Mouse (Mus musculus) granulocyte monocyte progenitor cell, adult 5-6 weeks (primary cell): Measurements from ENCODE around the gene Tppp2. TPM values are rescaled to one million over a fixed set of nuclear protein-coding genes. Genes with fewer than 3 reads are reported as not detected.

Experiments used
- ATAC-seq: replicated peaks from 2 replicates; pipeline ENCODE4 v1.8.0; 2016; ENCODE audit warnings: mild to moderate bottlenecking, moderate TSS enrichment, inconsistent platforms; ENCODE audit not compliant: poor library complexity, severe bottlenecking
- total RNA-seq, 2 experiments: library from RNA; stranded (forward) in 1 of 2; stranded (reverse) in 1 of 2; fragments of 200-712, 200-1000 nt in 1 of 2; fragments of >200 nt in 1 of 2; fragmentation: Nextera tagmentation in 1 of 2; gene quantifications; 2 replicates each; pipeline ENCODE4 v1.2.3; 2014 to 2017

The Tppp2 gene
- total RNA-seq (2014; fragmentation: Nextera tagmentation): not detected in 2 replicates
- total RNA-seq (2017): not detected in 2 replicates

DNA sequence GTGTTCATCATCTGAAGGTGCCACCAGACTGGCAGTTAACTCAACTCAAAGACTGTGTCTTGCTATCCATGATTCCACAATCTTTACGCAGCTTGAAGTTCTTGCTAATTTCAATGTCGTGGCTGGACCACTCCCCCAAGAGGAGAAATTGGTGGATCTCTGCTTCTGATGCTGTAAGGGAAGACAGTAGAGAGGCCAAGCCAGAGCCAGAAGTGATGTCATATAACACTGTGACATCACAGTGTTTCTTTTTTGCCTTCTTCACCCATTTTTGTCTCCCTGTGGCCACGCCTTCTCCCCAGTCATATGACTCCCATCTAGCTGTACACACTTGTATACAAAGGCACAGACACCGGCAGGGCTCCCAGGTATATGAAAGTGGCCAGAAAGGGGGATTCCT is at the start of gene Tppp2:
Gene Tppp2, plus strand, starts transcription at position 301 of the 400 bp plus-strand sequence.
- ATAC-seq: no peak

DNA sequence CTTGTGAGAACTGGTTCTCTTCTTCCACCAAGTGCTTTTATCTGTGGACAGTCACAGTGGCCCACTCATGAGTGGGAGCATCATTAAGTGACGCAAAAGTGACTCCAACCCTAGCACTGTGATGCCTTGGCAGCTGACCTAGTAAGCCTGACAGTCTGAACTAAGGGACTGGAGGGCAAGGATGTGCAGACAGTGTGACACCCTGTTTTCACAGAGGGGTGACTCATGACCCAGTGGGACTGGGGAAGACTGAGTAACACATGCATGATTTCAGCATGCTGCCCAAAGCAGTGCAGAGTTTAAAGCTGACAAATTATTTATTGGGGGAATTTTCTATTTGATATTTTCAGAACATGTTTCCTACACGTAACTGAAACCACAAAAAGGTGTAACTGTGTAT is 47.5 kb upstream of the Tppp2 start:
- no peak for ATAC-seq

DNA sequence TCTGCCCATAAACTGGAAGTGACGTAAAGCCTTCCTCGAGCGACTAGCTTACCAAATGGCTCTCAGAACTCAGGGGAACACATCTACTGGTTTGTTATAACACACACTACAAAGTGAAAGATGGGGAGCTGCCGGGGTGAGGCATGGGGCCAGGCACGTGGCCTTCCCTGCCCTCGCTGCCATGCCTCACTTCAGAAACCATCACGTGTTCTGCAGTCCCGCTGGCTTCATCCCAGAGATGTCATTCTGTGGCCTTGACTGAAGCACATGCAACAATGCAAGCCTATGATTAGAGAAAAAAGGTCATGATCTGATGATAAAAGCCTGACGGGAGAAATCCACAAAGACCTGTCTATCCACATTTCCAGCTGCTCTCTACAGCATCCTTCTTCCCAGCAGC is 46.5 kb upstream of the Tppp2 start:
- no peak for ATAC-seq

DNA sequence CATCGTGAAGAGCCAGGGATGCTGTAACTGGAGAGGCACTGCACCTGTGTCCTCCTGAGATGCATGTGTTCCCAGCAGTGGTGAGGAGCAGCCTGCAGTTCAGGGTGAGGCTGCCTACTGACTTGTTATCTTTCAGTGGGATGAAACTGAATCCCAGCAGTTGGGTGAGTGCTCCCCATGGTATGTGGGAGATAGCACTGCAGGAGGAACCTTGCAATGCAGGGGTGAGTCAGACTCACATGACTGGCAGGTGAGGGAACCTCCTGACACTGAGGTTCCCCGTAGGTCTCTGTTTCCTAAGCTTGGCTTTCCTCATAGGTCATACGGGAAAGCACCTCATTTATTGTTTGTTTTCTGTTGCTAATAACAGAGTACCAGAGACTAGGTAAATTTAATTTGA is 40.7 kb upstream of the Tppp2 start:
- ATAC-seq: no peak

DNA sequence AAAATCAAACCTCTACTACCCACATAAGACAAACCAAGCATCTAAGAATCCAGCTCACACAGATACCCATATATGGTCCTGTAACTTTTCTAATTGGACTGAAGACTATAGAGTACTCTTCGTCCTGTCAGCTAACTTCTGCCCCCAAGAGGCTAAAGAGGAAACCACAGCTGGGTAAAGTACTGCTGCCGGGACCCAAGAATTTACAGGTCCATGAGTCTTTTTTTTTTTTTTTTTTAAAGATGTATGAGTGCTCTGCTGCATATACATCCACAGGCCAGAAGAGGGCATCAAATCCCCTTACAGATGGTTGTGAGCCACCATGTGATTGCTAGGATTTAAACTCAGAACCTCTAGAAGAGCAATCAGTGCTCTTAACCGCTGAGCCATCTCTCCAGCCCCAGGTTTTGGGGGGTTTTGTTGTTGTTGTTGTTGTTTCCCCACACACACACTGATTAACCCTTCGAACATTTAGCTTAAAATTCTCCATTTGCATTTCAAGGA is 34.6 kb upstream of the Tppp2 start:
- ATAC-seq: peak; percentile 57

DNA sequence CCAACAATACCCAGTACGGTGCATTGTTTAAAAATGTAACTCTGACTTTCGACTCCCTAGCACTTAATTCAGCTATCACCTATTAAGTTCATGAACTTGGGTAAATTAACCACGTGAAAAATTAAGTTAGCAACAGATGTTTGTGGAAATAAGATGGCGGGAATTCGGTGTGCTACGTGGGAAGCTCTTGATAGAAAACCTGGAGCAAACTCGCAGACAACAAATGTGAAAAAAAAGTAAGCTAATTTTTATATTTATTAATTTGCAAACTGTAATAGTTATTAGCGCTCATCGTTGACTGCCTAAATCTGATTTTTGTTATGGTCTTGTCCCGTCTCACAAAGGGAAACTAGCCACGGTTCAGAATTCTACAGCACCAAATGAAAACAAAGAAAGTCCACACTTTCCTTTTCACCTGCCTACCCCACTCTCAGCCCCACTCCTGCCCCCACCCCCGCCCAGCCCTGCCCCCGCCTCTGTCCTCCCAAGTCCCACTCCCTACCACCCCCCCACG is 34.1 kb upstream of the Tppp2 start:
- no peak for ATAC-seq

DNA sequence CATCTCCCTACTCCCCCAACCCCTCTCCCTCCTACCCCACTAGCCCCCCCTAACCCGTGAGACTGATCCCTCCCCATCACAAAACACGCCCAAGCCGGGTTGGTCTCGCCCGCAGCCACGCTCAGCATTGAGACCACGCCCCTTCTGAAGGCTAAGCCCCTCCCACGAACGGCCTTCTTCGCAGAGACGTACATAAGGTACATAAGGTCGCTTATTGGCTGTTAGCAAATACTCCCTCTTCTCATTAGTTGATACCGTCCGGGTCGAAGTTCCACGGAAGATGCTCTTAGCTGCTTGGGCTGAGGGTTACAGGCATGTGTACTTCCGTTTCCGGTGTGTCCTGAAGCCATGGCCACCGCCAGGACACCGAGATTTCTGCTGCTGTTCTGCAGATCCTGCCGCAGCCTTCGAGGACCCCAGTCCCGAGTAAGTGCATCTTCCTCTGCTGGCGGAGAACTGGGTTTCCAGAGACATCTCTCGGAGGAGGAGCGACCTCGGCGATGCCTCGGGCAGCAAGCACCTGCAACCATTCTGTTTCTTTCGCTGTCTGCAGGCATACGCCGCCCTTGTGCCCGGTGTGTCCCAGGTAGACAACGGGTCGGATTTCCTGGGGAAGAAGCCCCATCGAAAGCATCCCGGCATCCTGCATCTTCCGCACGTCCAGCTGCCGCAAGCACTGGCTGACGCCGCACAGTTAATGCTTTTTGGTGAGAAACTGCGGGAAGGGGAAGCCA is 33.5 kb upstream of the Tppp2 start, which contains the start of gene Mettl17:
Gene Mettl17, plus strand, starts transcription at position 245 of the 734 bp plus-strand sequence.
- peak; percentile 94 for ATAC-seq

DNA sequence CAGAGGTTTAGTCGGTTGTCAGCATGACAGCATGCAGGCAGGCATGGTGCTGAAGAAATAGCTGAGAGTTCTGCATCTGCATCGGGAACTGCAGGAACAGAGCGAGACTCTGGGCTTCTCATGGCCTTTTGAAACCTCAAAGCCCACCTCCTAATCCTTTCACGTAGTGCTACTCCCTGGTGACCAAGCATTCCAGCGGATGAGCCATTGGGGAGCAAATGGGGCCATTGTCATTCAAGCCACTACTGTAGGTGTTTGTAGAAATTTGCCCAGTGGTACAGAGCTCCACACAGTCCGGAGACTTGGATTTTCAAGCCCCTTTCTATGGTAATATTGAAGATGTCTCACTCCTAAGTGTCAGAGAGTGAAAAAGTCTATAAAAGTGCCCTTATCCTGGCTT is 32.2 kb upstream of the Tppp2 start:
- ATAC-seq: no peak

DNA sequence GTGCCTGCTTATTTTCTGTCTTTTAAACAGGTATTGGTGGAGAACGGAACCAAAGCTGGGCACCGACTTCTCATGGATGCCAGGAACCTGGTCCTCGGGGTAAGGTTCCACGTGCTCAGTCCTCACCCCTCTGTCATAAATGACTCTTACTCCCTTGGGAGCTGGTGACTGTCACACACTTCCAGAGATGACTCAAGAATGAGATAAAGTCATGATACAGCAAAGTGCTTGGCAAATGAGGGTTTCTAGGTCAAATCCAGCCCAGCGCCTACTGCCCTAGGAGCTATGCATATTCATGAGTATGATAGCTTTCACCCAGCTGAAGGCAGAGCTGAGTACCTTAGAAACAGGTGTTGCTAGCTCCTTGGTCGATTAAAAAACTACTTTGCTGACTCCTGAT is 28.4 kb upstream of the Tppp2 start:
- ATAC-seq: no peak

DNA sequence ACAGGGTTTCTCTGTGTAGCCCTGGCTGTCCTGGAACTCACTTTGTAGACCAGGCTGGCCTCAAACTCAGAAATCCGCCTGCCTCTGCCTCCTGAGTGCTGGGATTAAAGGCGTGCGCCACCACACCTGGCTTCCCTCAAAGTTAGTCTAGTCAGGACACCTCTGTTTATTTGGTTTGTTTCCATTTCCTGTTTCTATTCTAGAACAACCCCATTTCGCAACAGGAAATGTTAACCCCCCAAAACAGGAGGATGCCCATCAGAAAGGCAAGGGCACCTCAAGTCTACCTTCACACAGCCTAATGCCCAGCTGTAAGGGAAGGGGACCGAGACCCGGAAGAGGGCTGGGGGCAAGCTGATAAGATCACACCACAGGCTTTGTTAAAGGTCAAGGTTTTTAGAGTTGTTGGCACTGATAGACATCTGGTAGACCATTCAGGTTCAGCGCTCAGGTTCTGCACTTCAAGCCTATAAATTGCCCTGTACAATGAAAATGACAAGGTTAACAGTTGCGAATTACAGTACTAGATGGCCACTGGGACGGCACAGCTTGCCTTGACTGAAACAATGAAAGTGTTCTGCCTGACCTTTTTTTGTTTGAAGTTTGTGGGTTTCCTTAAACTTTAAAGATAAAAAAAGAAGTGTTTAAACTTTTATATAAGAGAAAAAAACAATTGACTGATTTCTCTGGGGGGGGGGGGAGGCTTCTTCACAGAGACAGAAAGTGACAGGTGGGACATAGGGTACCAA is 25.9 kb upstream of the Tppp2 start, which contains the start of gene Slc39a2:
Gene Slc39a2, plus strand, starts transcription at position 699 of the 749 bp plus-strand sequence.
- no peak for ATAC-seq

DNA sequence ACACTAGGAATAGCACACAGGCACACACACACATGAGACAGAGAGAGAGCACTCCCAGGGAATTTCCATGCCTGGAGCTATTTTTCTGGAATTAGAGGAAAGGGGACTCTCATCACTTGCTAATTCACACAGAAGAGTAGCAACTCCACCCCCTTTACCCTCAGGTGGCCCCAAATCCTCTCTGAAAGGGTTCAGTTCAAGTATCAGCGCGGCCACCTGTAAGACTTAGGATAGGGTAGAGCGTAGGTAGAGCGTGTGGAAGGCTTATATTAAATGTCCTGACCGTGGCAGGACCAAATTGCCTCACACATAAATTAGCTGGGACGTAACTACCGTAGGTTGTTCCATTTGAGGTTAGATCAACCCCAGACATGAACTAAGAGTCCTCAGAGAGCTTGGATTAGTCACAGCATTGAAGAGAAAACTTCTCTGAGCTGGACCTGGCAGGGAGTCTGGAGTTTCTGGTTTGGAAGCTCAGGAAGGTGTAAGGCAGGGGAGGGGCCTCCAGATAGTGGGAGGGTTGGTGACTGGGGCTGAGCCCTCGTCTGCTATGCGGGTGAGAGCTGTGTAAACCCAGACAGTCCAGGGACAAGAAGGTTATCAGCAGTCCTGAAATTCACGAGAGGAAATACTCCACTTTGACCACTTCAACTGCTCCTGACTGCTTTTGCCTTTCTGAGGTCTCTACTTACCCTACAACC is 25.0 kb upstream of the Tppp2 start:
- no peak for ATAC-seq

DNA sequence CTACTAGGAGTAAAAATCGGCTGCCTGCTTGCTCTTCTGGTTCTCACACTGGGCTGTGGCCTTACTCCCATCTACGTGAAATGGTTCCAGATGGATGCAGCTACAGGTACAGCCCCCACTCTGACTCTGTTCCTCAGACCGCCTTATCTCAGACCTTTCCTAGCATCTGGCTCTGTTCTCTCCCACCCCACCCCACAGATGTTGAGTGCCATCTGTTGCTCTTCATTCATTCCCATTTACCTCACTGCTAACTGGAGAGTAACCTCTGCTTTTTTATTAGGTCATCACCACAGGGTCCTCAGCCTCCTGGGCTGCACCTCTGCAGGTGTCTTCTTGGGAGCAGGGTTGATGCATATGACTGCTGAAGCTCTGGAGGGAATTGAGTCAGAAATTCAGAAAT is 24.4 kb upstream of the Tppp2 start:
- no peak for ATAC-seq

DNA sequence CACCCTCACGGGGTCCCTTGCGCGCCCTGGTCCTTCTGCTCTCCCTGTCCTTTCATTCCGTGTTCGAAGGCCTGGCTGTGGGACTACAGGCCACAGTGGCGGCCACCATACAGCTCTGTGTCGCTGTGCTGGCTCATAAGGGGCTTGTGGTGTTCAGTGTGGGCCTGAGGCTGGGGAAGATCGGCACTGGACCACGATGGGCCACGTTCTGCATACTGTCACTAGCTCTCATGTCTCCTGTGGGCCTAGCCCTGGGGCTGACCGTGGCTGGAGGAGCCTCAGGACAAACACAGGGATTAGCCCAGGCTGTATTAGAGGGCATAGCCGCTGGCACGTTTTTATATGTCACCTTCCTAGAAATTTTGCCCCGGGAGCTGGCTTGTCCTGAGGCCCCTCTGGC is 23.2 kb upstream of the Tppp2 start:
- no peak for ATAC-seq

DNA sequence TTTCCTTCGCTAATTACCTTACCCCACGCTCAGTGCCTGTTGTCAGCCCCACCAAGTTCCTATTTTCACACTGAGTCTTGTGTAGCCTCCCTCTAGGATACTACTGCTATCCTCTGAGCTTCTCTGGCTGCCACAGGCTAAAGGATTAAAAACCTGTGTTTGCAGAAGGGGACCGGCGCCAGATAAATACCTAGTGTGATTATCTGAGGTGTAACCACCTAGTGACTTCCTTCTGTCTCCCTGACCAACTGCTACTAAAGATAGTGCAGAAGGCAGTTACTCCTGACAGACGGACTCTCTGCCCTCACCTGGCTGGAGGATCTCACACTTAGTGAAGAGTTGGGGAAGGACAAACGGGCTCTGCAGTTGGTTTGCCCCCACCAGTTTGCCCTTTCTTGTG is 22.2 kb upstream of the Tppp2 start:
- no peak for ATAC-seq

DNA sequence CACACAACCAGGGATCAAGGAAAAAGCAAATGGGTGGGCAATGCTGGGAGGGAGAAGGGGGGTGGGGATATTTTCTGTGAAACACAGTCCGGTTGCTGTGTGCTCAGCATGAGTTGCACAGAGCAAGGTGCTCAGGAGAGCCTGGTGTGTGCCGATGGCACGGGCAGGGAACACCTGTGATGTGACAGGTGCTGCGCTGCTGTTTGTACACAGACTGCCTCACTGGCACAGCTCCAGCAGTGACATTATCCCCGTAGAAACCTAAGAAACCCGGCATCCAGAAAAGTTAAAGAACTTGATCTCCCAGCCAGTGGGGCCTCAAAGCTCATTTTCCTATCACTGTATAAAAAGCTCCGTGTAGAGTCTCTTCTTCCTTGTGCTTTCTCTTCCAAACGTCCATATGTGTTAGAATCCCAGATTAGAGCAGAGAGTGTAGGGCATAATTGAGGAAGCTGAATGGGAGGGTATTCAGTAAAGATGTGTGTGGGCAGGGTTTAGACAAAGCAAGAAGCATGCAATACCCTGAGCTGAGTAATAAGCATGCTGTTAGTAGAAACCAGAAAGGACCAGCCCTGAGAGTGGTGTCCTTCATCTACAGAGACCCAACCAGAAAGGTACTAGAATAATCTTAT is 21.6 kb upstream of the Tppp2 start:
- ATAC-seq: no peak

DNA sequence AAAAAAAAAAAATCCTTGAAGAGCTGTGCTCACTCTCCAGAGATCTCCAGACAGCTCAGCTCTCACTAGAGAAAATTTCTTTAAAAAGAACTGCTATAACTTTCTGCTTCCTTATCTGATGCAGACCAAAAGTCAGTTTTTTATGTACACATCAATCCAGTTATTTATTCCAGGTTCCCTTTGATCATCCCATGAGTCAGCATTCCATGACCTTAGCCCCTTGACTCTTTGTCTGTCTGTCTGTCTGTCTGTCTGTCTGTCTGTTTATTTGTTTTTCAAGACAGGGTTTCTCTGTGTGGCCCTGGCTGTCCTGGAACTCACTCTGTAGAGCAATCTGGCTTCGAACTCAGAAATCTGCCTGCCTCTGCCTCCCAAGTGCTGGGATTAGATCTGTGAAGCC is 18.9 kb upstream of the Tppp2 start:
- no peak for ATAC-seq

DNA sequence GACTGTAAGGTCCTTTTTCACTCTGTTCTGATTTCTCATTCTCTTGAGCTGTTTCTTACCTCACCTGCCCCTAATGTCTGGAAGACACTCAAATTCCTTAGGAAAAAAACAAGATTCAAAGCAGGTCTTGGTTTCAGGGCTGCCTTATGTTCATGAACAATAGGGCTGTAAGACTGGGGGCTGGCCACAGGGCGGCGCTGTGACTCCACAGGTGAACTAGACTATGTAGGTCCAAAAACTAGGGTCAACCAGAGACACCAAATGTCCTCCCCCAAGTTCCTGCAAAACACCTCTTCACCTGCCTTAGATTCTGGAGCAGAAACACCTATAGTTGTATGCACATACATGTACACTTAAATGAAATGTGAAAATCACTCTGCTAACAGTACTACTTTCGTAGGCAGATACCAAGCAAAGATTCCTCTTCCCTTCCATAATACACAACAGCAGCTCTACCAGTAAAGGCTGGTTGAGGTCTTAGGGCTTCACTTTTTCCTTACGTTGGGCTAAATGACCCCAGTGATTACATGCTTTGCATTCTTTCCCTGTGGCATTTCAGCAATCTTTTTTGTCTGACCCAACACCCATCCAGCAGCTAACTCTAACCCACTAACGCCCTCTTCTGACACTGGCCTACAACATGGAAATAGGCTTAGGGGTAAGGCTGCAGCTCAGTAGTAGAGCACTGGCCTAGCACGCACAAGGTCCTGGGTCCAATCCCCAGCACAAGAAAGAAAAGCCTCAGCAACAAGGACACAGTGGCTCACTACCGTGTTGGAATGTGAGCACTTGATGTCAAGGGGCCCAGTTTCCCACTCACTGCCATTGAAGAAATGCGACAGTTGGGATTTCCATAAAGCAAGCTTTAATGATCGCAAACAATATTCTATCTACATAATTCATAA is 15.2 kb upstream of the Tppp2 start:
- ATAC-seq: peak; percentile 93

DNA sequence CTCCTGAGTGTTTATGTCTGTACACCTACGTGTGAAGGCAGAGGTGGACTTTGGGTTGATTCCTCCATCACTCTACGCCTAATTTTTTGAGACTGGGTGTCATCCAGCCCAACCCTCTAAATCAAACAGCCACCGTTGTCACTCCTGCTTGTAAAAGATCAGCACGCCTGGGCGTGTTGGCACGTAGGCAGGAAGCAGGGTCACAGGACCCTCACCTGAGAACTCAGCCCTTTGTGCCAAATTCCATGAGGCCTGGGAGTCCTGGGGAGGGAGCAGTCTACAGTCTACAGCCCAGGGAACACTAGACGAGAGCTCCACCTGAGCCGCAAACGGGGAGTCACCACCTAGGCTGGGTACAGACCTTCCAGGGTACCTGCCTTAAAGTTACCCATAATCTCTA is 14.4 kb upstream of the Tppp2 start:
- no peak for ATAC-seq

DNA sequence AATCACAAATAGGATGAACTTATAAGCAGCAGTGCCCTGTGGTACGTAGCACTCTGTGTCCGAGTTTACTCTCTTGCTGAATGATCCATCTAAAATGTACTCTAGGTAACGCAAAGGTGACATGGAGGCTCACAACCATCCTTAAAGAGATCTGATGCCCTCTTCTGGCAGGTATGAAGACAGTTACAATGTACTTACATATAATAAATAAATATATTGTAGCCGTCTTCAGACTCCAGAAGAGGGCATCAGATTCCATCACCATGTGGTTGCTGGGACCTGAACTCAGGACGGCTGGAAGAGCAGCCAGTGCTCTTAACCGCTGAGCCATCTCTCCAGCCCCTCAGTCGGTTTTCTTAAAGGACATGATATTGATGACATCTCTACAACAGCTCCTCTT is 13.5 kb upstream of the Tppp2 start:
- no peak for ATAC-seq
